Mouse (Mus musculus): ENCODE results near the gene Exoc3l4. TPM values are rescaled to one million over a fixed set of nuclear protein-coding genes. Genes with fewer than 3 reads are reported as not detected.

The Exoc3l4 gene
- total RNA-seq, 2 experiments from 2014 or later: 6.1 to 7.1 TPM

- no peak for DNase-seq (ENCODE audit: low spot score in 2 of 2)
These were observed 5.0 kb upstream of the Exoc3l4 start for GRCm38 (mm10) chr12:111411631-111412355.

GRCm38 (mm10) chr12:111412581-111413284 is 4.1 kb upstream of the Exoc3l4 start:
- DNase-seq (ENCODE audit: low spot score in 2 of 2): no peak

- DNase-seq (ENCODE audit: low spot score in 2 of 2): peak; percentile 77 to 89
These were observed 3.5 kb upstream of the Exoc3l4 start for GRCm38 (mm10) chr12:111413300-111413699.

- DNase-seq (ENCODE audit: low spot score in 2 of 2): no peak
These were observed 3.1 kb downstream of the Exoc3l4 start for GRCm38 (mm10) chr12:111419918-111420317.

- DNase-seq (ENCODE audit: low spot score in 2 of 2): no peak
These were observed 4.3 kb downstream of the Exoc3l4 start for GRCm38 (mm10) chr12:111420946-111421709.

GRCm38 (mm10) chr12:111422852-111423251 is 6.0 kb downstream of the Exoc3l4 start:
- DNase-seq (ENCODE audit: low spot score in 2 of 2): no peak

- DNase-seq (ENCODE audit: low spot score in 2 of 2): no peak
These were observed 6.8 kb downstream of the Exoc3l4 start for GRCm38 (mm10) chr12:111423570-111424129.

- DNase-seq (ENCODE audit: low spot score in 2 of 2): no peak
These were observed 7.7 kb downstream of the Exoc3l4 start for GRCm38 (mm10) chr12:111424547-111424946.

GRCm38 (mm10) chr12:111425258-111425657 is 8.4 kb downstream of the Exoc3l4 start:
- peak; percentile 54 to 86 for DNase-seq (ENCODE audit: low spot score in 2 of 2)

GRCm38 (mm10) chr12:111425789-111426460 is 9.1 kb downstream of the Exoc3l4 start:
- DNase-seq (ENCODE audit: low spot score in 2 of 2): peak; percentile 85 to 94

- DNase-seq (ENCODE audit: low spot score in 2 of 2): no peak
These were observed 10.8 kb downstream of the Exoc3l4 start for GRCm38 (mm10) chr12:111427438-111428113.

- no peak for DNase-seq (ENCODE audit: low spot score in 2 of 2)
These were observed 11.5 kb downstream of the Exoc3l4 start for GRCm38 (mm10) chr12:111428364-111428763.

GRCm38 (mm10) chr12:111428961-111429911 is 12.4 kb downstream of the Exoc3l4 start:
- peak in 1 of 2 experiments; percentile 48 for DNase-seq (ENCODE audit: low spot score in 2 of 2)

GRCm38 (mm10) chr12:111430049-111430867 is 13.4 kb downstream of the Exoc3l4 start:
- no peak for DNase-seq (ENCODE audit: low spot score in 2 of 2)

- DNase-seq (ENCODE audit: low spot score in 2 of 2): no peak
These were observed 14.3 kb downstream of the Exoc3l4 start for GRCm38 (mm10) chr12:111430868-111431817.

- DNase-seq (ENCODE audit: low spot score in 2 of 2): no peak
These were observed 15.3 kb downstream of the Exoc3l4 start for GRCm38 (mm10) chr12:111432097-111432496.

GRCm38 (mm10) chr12:111432751-111433331 is 16.0 kb downstream of the Exoc3l4 start:
- no peak for DNase-seq (ENCODE audit: low spot score in 2 of 2)

Data from layer of hippocampus, adult 18-20 months (tissue).